Mouse (Mus musculus) forelimb bud, embryonic 11.5 days (tissue): ENCODE results near the gene Adgrg2.

ENCODE experiments used
- DNase-seq: peaks from one replicate; pipeline ENCODE4 v3.0.0-alpha.2; 2012; ENCODE audit warnings: low read depth, low spot score

Adgrg2 gene

DNA sequence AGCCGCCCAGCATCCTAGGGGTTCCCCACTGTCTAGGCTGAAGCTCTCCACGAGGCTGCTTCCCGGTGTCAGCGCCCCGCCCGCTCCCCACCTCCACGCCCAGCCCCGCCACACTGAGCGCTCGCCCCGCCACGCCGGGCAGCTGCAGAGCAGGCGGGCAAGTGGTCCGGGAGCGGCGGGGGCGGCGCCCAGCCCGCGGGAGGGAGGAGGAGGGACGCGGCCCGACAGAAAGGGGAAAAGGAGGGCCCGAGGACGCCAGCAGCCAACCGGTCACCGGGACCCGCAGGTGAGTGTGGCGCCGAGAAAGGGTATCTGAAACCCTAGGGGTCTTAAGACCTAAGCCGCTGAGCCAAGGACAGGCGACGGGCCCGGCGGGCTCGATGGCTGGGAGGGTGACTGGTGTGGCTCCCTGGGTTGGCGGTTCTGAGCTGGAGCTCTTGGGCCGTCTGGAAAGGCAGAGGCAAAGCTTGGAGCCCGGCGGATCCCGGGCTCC, at the start of gene Adgrg2:
Adgrg2 (plus strand) TSS at position 227 of the 493 bp plus-strand sequence.
- DNase-seq, result peak; percentile 0

GRCm38 (mm10) chrX:160350995-160351394, 39.5 kb upstream of the Adgrg2 start:
- DNase-seq, result no peak

GRCm38 (mm10) chrX:160351967-160352677, 38.4 kb upstream of the Adgrg2 start:
- no peak for DNase-seq

DNA sequence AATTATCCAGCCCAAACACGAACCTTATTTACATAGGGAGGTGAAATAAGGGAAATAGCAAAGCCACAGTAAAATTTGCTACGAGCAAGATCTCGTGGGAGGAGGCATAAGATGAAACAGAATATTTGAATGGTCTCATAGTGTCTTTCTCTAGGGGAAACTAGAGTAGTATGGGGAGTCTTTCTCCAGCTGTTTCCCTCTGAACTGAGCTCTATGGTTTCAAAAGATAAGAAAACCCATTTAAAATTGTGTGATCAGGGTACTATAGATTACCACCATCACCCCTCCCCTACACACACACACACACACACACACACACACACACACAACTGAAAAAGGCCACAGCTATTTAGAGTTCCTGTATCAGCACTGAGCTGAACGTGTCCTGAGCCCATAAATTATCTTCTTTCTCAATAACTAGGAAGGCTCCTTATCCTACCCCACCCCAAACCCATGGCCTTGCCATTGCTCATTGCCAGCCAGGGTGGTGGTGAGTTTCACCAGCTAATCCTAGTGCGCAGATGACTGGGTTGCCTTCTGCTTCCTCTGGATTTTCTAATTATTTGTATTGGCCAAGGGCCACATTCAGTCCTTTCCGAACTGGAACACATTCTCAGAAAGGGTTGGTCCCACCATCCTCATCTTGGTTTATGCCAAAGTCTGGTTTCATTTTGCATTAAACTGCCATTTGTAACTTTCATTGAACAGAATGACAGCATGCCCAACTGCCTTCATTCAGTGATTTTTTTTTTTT, 5.6 kb upstream of the Adgrg2 start:
- no peak for DNase-seq

- no peak for DNase-seq
These were observed 5.1 kb upstream of the Adgrg2 start for GRCm38 (mm10) chrX:160385502-160385772.

DNA sequence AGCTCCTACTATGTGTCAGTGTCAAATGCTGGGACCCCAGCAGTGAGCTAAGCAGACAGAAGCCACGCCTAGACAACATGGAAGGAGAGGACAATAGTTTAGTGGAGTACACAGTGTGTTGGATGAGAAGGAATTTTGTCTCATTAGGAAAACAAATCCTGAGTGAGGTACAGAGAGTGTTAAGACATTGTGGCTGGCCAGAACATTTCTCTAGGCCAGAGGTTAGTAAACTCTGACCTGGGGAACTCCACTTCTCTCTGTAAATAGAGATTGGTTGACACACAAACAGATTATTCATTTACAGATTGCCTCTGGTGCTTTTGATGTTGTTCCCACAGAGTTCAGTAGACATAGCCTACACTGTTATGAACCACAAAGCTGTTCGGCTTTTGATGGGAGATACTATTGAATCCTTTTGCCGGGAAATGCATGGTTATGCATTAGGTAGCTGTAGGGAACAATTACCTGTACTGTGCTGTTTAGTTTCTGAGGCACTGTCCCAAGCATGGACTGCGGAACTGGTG, 22.5 kb downstream of the Adgrg2 start:
- no peak for DNase-seq

GRCm38 (mm10) chrX:160413881-160414395, 23.4 kb downstream of the Adgrg2 start:
- DNase-seq, result no peak

DNA sequence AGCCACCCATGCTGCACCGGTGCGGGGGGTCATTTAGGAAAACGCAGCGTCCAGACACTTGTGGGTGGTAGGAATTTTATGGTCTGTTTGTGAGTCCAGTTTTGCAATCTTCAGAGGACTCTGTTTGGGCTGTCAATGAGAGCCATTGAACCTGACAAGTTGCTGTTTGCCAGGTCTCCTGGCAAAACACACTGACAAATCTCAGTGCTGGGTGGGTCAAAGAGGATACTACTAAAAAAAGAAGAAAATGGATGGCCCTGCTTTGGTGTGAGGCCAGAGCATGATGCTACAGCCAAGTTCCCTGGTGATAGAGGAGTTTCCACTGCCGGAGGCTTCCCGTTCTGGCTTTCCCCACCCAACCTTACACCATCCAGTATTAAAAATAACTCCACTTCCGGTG, 27.9 kb downstream of the Adgrg2 start:
- no peak for DNase-seq

- DNase-seq, result no peak
These were observed 33.2 kb downstream of the Adgrg2 start for GRCm38 (mm10) chrX:160423737-160424136.

- no peak for DNase-seq
These were observed 36.0 kb downstream of the Adgrg2 start for GRCm38 (mm10) chrX:160426486-160426885.

DNA sequence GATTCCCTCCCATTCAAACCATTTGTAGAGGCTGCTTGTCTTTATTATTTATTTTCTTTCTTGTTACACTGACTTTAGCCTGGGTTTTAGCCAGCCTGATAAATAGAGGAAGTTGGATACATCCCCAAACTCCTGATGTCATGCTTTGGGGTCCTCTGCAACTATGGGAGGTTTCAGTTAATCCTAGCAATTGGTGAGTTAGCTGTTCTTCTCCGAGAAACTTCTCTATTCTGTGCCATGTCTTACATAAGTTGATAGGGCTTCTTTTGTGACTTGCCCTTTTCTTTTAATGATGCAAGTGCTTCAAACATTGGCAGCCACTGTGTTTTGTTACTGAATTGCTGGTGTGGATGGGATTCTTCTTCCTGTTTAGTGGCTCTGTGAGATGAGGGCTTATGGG, 36.4 kb downstream of the Adgrg2 start:
- DNase-seq, result no peak

DNA sequence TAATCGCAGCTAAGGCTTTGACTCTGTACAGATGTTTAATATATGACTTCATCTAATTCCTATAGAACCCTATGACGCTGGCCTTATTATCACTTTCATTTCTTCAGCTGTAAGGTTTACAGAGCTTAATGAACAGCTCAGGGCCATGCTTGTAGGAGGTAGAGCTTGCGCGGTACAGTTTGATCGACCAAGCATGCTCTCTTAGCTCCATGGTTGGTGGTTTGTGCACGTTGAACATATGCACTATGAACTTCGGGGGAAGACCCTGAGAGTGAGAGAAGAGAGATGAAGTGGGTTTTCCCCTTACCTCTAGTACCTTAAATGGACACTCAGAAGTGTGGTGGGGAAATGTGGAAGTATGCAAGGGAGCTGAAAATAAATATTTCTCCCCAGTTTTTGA, 41.7 kb downstream of the Adgrg2 start:
- no peak for DNase-seq

GRCm38 (mm10) chrX:160441272-160441671, 50.8 kb downstream of the Adgrg2 start:
- DNase-seq, result no peak

DNA sequence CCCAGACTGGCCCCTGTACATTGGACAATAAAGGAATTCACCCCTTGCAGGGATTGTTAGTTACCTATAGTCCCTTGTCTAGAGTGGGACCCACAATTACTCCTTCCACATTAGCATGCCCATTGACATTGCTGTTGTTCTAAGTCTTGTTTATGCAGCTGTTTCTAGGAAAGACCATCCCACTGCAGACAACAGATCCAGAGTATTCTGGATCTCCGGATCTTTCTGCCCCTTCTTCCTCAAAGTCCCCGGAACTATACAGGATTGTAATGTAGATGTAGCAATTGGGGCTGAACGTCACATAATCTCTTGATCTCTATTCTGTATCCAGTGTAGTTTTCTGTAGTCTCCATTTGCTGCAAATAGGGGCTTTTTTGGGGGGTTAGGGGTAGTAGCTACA, 57.9 kb downstream of the Adgrg2 start:
- DNase-seq, result no peak

DNA sequence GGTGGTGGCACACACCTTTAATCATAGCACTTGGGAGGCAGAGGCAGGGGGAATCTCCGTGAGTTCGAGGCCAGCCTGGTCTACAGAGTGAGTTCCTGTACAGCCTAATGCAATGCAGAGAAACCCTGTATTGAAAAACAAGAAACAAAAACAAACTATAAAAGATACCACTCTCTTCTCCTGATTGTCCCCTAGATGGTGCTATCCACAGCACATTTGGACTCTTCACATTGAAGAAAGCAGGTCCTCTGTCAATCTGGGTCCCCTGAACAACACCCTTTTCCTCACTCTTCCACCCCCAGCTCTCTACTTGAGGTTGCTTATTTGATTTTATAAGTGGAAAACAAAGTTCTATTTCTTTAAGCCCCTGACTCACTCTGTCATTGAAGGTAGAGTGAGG, 58.9 kb downstream of the Adgrg2 start:
- no peak for DNase-seq

- no peak for DNase-seq
These were observed 65.2 kb downstream of the Adgrg2 start for GRCm38 (mm10) chrX:160455686-160456085.

GRCm38 (mm10) chrX:160471257-160471786, 80.8 kb downstream of the Adgrg2 start:
- DNase-seq, result no peak

- DNase-seq, result no peak
These were observed 99.3 kb downstream of the Adgrg2 start for GRCm38 (mm10) chrX:160489784-160490183.

DNA sequence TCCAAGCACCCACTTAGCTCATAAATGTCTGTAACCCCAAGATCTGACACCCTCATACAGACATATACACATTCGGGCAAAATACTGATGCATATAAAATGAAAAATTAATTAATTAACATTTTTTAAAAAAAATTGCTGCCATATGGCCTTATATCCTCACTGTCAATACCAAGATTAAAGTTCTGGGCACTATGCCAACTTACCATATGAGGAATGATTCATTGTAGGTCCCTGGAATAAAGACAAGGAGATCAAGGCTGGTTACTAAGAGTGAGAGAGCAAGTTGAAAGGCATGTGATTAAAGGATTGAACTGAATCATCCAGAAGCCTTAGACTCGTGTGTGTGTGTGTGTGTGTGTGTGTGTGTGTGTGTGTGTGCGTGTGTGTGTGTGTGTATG, 103.8 kb downstream of the Adgrg2 start:
- no peak for DNase-seq

DNA sequence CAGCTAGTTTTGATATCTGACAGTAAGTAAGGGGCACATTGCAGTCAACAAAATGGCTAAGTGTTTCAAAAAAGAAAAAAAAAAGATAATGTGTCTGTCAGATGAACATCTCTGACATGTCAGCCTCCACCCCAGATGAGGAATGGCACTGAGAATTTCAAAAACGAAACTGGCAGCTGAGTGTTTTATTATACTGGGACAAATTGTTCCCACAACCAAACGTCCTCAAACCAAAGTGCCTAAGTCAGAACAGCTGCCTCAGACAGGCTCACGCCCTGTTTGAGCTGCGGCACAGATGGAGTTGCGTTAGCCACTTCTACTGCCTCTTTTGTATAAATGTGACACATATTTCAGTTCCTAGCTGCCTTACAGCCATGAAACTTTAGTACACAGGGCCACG, 104.4 kb downstream of the Adgrg2 start:
- no peak for DNase-seq

GRCm38 (mm10) chrX:160496473-160496872, 106.0 kb downstream of the Adgrg2 start:
- DNase-seq, result no peak

DNA sequence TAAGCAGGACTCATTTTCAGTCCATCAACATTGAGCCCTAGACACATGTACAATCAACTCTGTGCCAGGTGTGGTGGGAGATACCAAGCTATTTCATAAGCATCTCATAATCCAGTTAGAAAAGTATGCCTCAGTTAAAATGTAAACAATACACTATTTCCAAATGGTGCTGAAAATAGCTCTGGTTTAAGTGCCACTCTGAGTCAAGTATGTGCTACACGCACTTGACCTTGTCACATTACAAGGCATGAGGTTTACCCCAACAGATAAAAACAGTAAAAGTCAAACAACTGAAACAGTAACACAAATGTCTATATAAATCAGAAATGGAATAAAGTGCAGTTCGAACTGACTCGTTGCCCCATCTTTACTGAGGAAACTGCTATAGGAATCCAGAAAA, 110.6 kb downstream of the Adgrg2 start:
- no peak for DNase-seq

DNA sequence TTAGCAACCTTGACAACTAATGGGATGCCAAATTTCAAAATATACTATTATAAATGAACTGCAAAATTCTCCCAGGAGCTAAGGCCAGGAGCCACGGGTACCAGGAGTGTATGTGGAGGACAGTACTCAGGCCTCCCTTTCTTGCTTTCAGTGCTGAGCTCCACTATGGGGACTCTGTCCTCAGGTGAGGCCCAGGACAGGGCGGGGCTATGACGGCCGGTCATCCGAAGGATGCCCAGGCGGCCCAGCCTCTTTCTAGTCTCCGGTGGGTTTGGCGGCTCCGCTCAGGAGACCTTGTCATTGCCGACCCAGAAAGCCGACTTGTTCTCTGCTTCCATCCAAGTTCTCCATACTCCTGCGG, 111.2 kb downstream of the Adgrg2 start:
- DNase-seq, result no peak
